ENCODE assay signal across 14 mouse cellular contexts in the genomic region with DNA sequence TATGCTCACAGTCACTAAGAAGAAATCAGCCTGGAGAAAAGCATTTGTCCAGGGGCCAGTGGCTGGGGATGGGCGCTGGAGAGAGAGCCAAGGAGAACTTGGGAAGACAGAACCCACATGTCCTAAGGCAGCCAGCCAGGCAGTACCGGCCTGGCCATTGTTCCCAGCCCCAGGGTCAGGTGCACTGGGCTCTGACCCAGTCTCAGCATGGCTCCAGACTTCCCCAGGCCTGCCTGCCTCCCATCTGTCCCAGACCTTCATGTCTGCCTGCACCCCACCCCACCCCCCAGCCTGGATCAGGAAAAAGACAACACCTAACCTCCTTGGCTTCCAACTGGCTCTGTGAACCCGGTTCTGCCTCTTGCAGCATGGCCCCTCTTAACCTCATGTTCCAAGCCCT. TPM values are rescaled to one million over a fixed set of nuclear protein-coding genes. Genes with fewer than 3 reads are reported as not detected.
DNase-seq lines count a peak whose midpoint lies in the region; ATAC-seq lines count a peak whose summit lies in the region.
"Had no signal": no experiment of that assay in that cellular context is flagged by ENCODE, and none has a peak within 500 bp of the region (broad histone marks: within the 10 kb centered on the region; RNA-seq: fewer than 3 reads in every experiment).

No protein-coding gene starts in this region.

- H3K4me3 ChIP-seq in kidney, embryonic 14.5 days (ENCODE audit: low read length), result no peak overlapping the region
- H3K4me3 ChIP-seq: embryonic facial prominence, embryonic 10.5 days; limb, embryonic 15.5 days had no signal

- no peaks in the 10 kb centered on the region for H3K36me3 ChIP-seq in kidney, embryonic 14.5 days (ENCODE audit: control insufficient read depth, insufficient read depth, low read length)
- H3K36me3 ChIP-seq: embryonic facial prominence, embryonic 10.5 days; limb, embryonic 15.5 days had no signal

- no peak overlapping the region for H3K27ac ChIP-seq in kidney, embryonic 14.5 days (ENCODE audit: low read depth, low read length)
- H3K27ac ChIP-seq: embryonic facial prominence, embryonic 10.5 days; limb, embryonic 15.5 days had no signal

- DNase-seq in kidney, postnatal 36 days, result peak; percentile 17 to 31
- DNase-seq in cerebellum, adult 8-10 months, result peak; percentile 69
- peak; percentile 50 for DNase-seq in heart, adult 8-10 months (ENCODE audit: low spot score)
- DNase-seq in lung, postnatal 14 days, result peak; percentile 66
- no peak for DNase-seq in spleen, adult 12 weeks (ENCODE audit: low spot score)
- no peak for DNase-seq in frontal cortex, postnatal 36 days (ENCODE audit: low spot score in 2 of 2)
- DNase-seq: kidney, adult 18-20 months had no signal

- no peaks in the 10 kb centered on the region for H3K9me3 ChIP-seq in kidney, embryonic 14.5 days (ENCODE audit: control insufficient read depth, low read length)
- H3K9me3 ChIP-seq: limb, embryonic 15.5 days had no signal

- ATAC-seq in kidney, embryonic 14.5 days (ENCODE audit: low FRiP score, low TSS enrichment), result no peak

- H3K4me2 ChIP-seq in kidney, embryonic 14.5 days (replicated peaks; ENCODE audit: low read depth, low read length), result no peak overlapping the region
- H3K4me2 ChIP-seq: limb, embryonic 15.5 days had no signal

- H3K27me3 ChIP-seq in kidney, embryonic 14.5 days (ENCODE audit: control insufficient read depth, insufficient read depth, low read length), result no peaks in the 10 kb centered on the region
- H3K27me3 ChIP-seq: limb, embryonic 15.5 days had no signal

- WGBS in kidney, embryonic 14.5 days, result 71% methylated on average over 3 of the region's 3 CpGs

- H3K9ac ChIP-seq in kidney, embryonic 14.5 days (ENCODE audit: low read depth, low read length), result no peak overlapping the region
- H3K9ac ChIP-seq: limb, embryonic 15.5 days had no signal

- no peaks in the 10 kb centered on the region for H3K4me1 ChIP-seq in kidney, embryonic 14.5 days (ENCODE audit: control insufficient read depth, insufficient read depth, low read length)
- H3K4me1 ChIP-seq: limb, embryonic 15.5 days had no signal

RNA-seq across cellular contexts. Expression of a gene that starts 23.5 kb away (rescaled TPM):
- not detected in 2 replicates for polyA plus RNA-seq in kidney, embryonic 14.5 days (2014; fragmentation: Nextera tagmentation; extraction: Ambion mirVana)
- total RNA-seq in heart, adult 8-10 months (2022), result not detected
- total RNA-seq: layer of hippocampus, postnatal 25 days had no signal
- polyA plus RNA-seq: brain, embryonic 14.5 days; embryonic facial prominence, embryonic 10.5 days; forebrain, embryonic 11.5 days; heart, embryonic 14.5 days; limb, embryonic 15.5 days had no signal

RNA-seq across cellular contexts. Expression of a gene that starts 32.2 kb away (rescaled TPM):
- 0.20 and 0.24 TPM in 2 replicates for polyA plus RNA-seq in kidney, embryonic 14.5 days (2014; fragmentation: Nextera tagmentation; extraction: Ambion mirVana)
- not detected for total RNA-seq in heart, adult 8-10 months (2022)
- total RNA-seq: layer of hippocampus, postnatal 25 days had no signal

RNA-seq across cellular contexts. Expression of a gene that starts 49.1 kb away (rescaled TPM):
- 19.4 and 26.6 TPM in 2 replicates for polyA plus RNA-seq in kidney, embryonic 14.5 days (2014; fragmentation: Nextera tagmentation; extraction: Ambion mirVana)
- 10 to 100 TPM in 1 of 4 experiments, 1 to 10 TPM in 3; 6.3 to 11.9 (median 7.9) TPM for total RNA-seq in heart, adult 8-10 months (2022)

Comparison
In these comparisons a context has a peak if more than half of its experiments do, and no peak if none do; other contexts are left out.
1. DNase-seq: peak in kidney, postnatal 36 days (2 of 2), cerebellum, adult 8-10 months (single experiment), heart, adult 8-10 months (single experiment) and lung, postnatal 14 days (single experiment); none in spleen, adult 12 weeks (single experiment) and frontal cortex, postnatal 36 days (0 of 2).